Mouse (Mus musculus) liver, embryonic 14 days (tissue): Measurements from ENCODE around the gene Gm10135. TPM values are rescaled to one million over a fixed set of nuclear protein-coding genes. Genes with fewer than 3 reads are reported as not detected.

Experiments
- polyA plus RNA-seq: library from polyadenylated mRNA; depleted of rRNA; stranded (reverse); fragments of >200 nt; gene quantifications from 2 replicates; pipeline ENCODE4 v1.2.3, GENCODE M21; 2012; rRNA removed

Gm10135 gene
- not detected in 2 replicates for polyA plus RNA-seq

DNA sequence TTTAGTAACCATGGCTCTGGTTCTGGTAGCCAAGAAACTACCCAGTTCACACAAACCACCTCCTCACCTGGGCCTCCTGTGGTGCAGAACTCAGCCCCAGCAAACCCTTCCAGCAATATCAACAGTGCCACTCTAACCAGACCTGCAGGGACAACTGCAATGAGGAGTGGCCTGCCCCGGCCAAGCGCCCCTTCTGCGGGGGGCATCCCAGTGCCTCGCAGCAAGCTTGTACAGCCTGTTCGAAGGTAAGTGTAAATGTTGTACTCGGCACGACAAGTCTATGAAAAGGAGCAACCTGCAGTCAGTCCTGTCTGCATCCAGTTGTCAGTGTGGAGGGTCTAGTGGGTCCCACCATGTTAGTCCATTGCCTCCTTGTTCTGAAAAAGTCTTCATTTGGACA lies at the start of gene Gm10135:
Gene Gm10135 (minus strand): TSS at position 101 of the 400 bp plus-strand sequence.

DNA sequence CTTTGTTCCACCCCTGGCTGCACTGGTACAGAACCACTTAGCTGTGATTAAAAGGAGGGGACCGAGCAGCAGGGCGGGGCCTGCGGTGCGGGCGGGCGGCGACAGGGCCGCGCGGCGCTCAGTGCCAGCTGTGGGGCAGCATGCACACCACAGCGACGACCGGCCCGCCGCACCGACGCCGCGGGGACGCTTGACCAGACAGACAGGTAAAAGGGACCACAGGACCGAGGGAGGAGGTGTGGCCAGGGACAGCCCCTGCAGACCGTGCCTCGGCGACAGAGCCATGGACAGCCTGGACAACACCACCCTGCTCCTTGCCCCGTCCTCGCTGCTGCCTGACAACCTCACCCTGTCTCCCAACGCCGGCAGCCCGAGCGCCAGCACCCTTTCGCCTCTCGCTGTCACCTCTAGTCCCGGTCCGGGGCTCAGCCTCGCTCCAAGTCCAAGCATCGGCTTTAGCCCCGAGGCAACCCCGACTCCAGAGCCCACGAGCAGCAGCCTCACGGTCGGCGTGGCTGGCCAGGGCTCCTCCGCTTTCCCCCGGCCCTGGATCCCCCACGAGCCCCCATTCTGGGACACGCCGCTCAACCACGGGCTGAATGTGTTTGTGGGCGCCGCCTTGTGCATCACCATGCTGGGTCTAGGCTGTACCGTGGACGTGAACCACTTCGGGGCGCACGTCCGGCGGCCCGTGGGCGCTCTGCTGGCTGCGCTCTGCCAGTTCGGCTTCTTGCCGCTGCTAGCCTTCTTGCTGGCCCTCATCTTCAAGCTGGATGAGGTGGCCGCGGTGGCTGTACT lies 32.5 kb upstream of the Gm10135 start, which contains the start of gene Slc10a4:
Gene Slc10a4 (plus strand): TSS at position 100 of the 798 bp plus-strand sequence.

Other genes with a start within 250 kb of the Gm10135 start
- gene Txk, start 221.9 kb downstream of the Gm10135 start, polyA plus RNA-seq = 0.02 and 0.06 TPM in 2 replicates
- gene Tec, start 106.2 kb downstream of the Gm10135 start, polyA plus RNA-seq = 2.1 and 2.5 TPM in 2 replicates
- 4.8 and 5.1 TPM in 2 replicates for gene Slain2, start 60.4 kb downstream of the Gm10135 start, polyA plus RNA-seq
- 0.01 and 0.09 TPM in 2 replicates for gene Slc10a4, start 32.2 kb upstream of the Gm10135 start, polyA plus RNA-seq